In the genomic region with DNA sequence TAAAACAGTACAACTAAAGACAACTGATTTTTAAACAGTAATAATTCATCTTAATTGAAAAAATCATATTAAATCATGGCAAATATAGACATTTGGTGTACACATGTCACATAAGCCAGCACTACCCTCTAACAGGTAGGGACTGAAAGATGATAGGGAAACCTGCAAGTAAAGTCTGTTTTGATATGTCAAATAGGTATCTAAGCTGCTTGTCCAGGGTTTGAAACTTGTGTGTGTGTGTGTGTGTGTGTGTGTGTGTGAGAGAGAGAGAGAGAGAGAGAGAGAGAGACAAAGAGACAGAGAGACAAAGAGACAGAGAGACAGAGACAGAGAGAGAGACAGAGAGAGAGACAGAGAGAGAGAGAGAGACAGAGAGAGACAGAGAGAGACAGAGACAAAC, we compare ENCODE assay signal across 7 mouse cellular contexts. TPM values are rescaled to one million over a fixed set of nuclear protein-coding genes. Genes with fewer than 3 reads are reported as not detected.
DNase-seq lines count a peak whose midpoint lies in the region; ATAC-seq and TF ChIP-seq lines count a peak whose summit lies in the region.
"Not testable (repeated sequence)": the region's sequence is repeated elsewhere in the genome, so short reads cannot be mapped to it uniquely, and the experiment has no call there.

No protein-coding gene starts in this region.

- peak overlapping the region; percentile 65 for H3K4me2 ChIP-seq in forebrain, embryonic 13.5 days
- peak overlapping the region; percentile 74 for H3K4me2 ChIP-seq in heart, embryonic 16.5 days (ENCODE audit: low read depth, low read length)
- peak overlapping the region; percentile 74 for H3K4me2 ChIP-seq in intestine, embryonic 16.5 days (ENCODE audit: low read depth, low read length)
- peak overlapping the region; percentile 65 for H3K4me2 ChIP-seq in limb, embryonic 14.5 days (replicated peaks; ENCODE audit: low read depth, low read length, severe bottlenecking)
- H3K4me2 ChIP-seq in lung, postnatal 0 days (replicated peaks; ENCODE audit: low read depth, low read length) = peak overlapping the region; percentile 79
- H3K4me2 ChIP-seq in neural tube, embryonic 12.5 days (replicated peaks) = peak overlapping the region; percentile 64

- H3K4me1 ChIP-seq in forebrain, embryonic 13.5 days = peaks cover 13% of the 10 kb centered on the region
- H3K4me1 ChIP-seq in heart, embryonic 16.5 days (ENCODE audit: control insufficient read depth, insufficient read depth, low read length); intestine, embryonic 16.5 days (ENCODE audit: control insufficient read depth, insufficient read depth, low read length); limb, embryonic 14.5 days (ENCODE audit: control insufficient read depth, insufficient read depth, low read length); lung, postnatal 0 days (ENCODE audit: insufficient read depth, low read depth, low read length); neural tube, embryonic 12.5 days: not testable (repeated sequence)

- H3K27me3 ChIP-seq in forebrain, embryonic 13.5 days; heart, embryonic 16.5 days (ENCODE audit: control insufficient read depth, insufficient read depth, low read length); intestine, embryonic 16.5 days (replicated peaks; ENCODE audit: control insufficient read depth, insufficient read depth, low read length); limb, embryonic 14.5 days (ENCODE audit: control insufficient read depth, insufficient read depth, low read length); lung, postnatal 0 days (replicated peaks; ENCODE audit: insufficient read depth, low read length); neural tube, embryonic 12.5 days (replicated peaks): not testable (repeated sequence)

- TF ChIP-seq EP300 in lung, postnatal 0 days (IDR thresholded peaks at IDR 0.05) = not testable (repeated sequence)

- TF ChIP-seq CTCF in lung, postnatal 0 days (IDR thresholded peaks at IDR 0.05) = not testable (repeated sequence)

- peak; percentile 39 for ATAC-seq in forebrain, embryonic 13.5 days
- ATAC-seq in heart, embryonic 16.5 days (replicated peaks; ENCODE audit: extremely low read depth, insufficient read depth, low FRiP score); limb, embryonic 14.5 days (ENCODE audit: low FRiP score, low read depth); lung, postnatal 0 days: not testable (repeated sequence)
- peak; percentile 21; the same call in 1 of the 2 replicates for ATAC-seq in intestine, embryonic 16.5 days
- ATAC-seq in neural tube, embryonic 12.5 days (ENCODE audit: low FRiP score, low read depth) = peak; percentile 58

- not testable (repeated sequence) for H3K36me3 ChIP-seq in forebrain, embryonic 13.5 days (ENCODE audit: poor library complexity, severe bottlenecking); heart, embryonic 16.5 days (ENCODE audit: control insufficient read depth, insufficient read depth); intestine, embryonic 16.5 days (ENCODE audit: control insufficient read depth, insufficient read depth, low read length); limb, embryonic 14.5 days (ENCODE audit: control insufficient read depth, insufficient read depth, low read length); lung, postnatal 0 days (ENCODE audit: insufficient read depth, low read length); neural tube, embryonic 12.5 days

- H3K27ac ChIP-seq in forebrain, embryonic 13.5 days; heart, embryonic 16.5 days (ENCODE audit: low read length); intestine, embryonic 16.5 days (ENCODE audit: low read length); limb, embryonic 14.5 days (replicated peaks; ENCODE audit: low read depth, low read length); lung, postnatal 0 days (ENCODE audit: low read length); neural tube, embryonic 12.5 days: not testable (repeated sequence)

- DNase-seq in cerebellum, postnatal 14 days = peak; percentile 3 to 14
- DNase-seq in limb, embryonic 14.5 days (ENCODE audit: low spot score); lung, postnatal 0 days (ENCODE audit: low spot score): not testable (repeated sequence)

- H3K9ac ChIP-seq in forebrain, embryonic 13.5 days = peak overlapping the region; percentile 70
- H3K9ac ChIP-seq in heart, embryonic 16.5 days (ENCODE audit: low read length) = peak overlapping the region; percentile 75
- H3K9ac ChIP-seq in intestine, embryonic 16.5 days (ENCODE audit: low read depth, low read length) = peak overlapping the region; percentile 61
- peak overlapping the region; percentile 62 for H3K9ac ChIP-seq in limb, embryonic 14.5 days (ENCODE audit: low read depth, low read length, severe bottlenecking)
- H3K9ac ChIP-seq in lung, postnatal 0 days (replicated peaks; ENCODE audit: low read depth) = not testable (repeated sequence)
- H3K9ac ChIP-seq in neural tube, embryonic 12.5 days = peak overlapping the region; percentile 63; the same call in 1 of the 2 replicates

- not testable (repeated sequence) for TF ChIP-seq POLR2A in limb, embryonic 14.5 days (IDR thresholded peaks at IDR 0.05; ENCODE audit: borderline replicate concordance, extremely low read depth, insufficient read depth, insufficient read length)

- H3K9me3 ChIP-seq in forebrain, embryonic 13.5 days (replicated peaks); heart, embryonic 16.5 days (replicated peaks; ENCODE audit: control insufficient read depth, low read length); intestine, embryonic 16.5 days (ENCODE audit: control insufficient read depth, low read length); limb, embryonic 14.5 days (ENCODE audit: control insufficient read depth, low read length); lung, postnatal 0 days (ENCODE audit: low read length); neural tube, embryonic 12.5 days: not testable (repeated sequence)

- H3K4me3 ChIP-seq in forebrain, embryonic 13.5 days = peak overlapping the region; percentile 50
- peak overlapping the region; percentile 60 for H3K4me3 ChIP-seq in heart, embryonic 16.5 days (ENCODE audit: low read length)
- H3K4me3 ChIP-seq in intestine, embryonic 16.5 days (ENCODE audit: low read length) = peak overlapping the region; percentile 60
- peak overlapping the region; percentile 50 for H3K4me3 ChIP-seq in limb, embryonic 14.5 days (replicated peaks; ENCODE audit: low read length)
- peak overlapping the region; percentile 44 for H3K4me3 ChIP-seq in lung, postnatal 0 days (ENCODE audit: low read depth, low read length)
- H3K4me3 ChIP-seq in neural tube, embryonic 12.5 days = peak overlapping the region; percentile 46

RNA-seq across cellular contexts. Expression of a gene that starts 0.5 kb away (rescaled TPM):
- polyA plus RNA-seq in forebrain, embryonic 13.5 days (2015; fragmentation: Nextera tagmentation; extraction: Ambion mirVana) = 19.3 and 20.5 TPM in 2 replicates
- 29.0 and 32.7 TPM in 2 replicates for polyA plus RNA-seq in heart, embryonic 16.5 days (2015; fragmentation: Nextera tagmentation; extraction: Ambion mirVana)
- 21.1 and 24.7 TPM in 2 replicates for polyA plus RNA-seq in intestine, embryonic 16.5 days (2015; fragmentation: Nextera tagmentation; extraction: Ambion mirVana)
- polyA plus RNA-seq in limb, embryonic 14.5 days (2012; rRNA removed) = 17.0 and 22.0 TPM in 2 replicates
- 27.5 and 30.3 TPM in 2 replicates for polyA plus RNA-seq in limb, embryonic 14.5 days (2014; fragmentation: Nextera tagmentation; extraction: Ambion mirVana)
- 1.5 and 3.0 TPM in 2 replicates for polyA plus RNA-seq in lung, postnatal 0 days (2015; fragmentation: Nextera tagmentation; extraction: Ambion mirVana)
- 15.8 and 19.3 TPM in 2 replicates for polyA plus RNA-seq in neural tube, embryonic 12.5 days (2016; fragmentation: Nextera tagmentation; extraction: Ambion mirVana)
